Mouse (Mus musculus): ENCODE data around the gene B3gnt7.

DNA sequence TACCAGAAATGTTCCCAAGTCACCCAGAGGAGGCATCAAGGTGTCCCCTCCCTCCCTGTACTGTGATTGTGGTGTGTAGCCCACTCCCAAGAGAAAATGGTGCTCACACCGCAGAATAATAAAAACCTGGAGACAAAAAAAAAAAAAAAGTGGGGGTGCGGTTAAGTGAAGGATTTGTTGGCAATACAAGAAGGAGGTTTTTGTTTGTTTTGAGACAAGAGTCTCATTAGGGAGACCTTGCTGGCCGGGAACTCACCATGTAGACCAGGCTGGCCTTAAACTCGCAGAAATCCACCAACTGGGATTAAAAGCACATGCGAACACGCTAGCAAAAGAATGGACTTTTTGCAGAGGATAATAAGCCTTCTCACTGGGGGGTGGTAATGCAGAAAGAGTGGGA is at the start of gene B3gnt7:
- TF ChIP-seq CTCF (IDR thresholded peaks at IDR 0.05; ENCODE audit: low read depth, low read length) = no peak
- TF ChIP-seq POLR2A (IDR thresholded peaks at IDR 0.05; ENCODE audit: extremely low read depth, insufficient read depth, low read length) = no peak

Data from liver, adult 2 months (tissue).